Mouse (Mus musculus) liver, embryonic 11.5 days (tissue): ENCODE measurements at regions not wholly inside any gene's neighbourhood (a gene's known extent, or its start where the extent isn't known, plus 50 kb on each side); places are given as distances from the start of the nearest gene placed in this dataset.

ENCODE experiments used
- ATAC-seq: fragments of 200-750 bp; cut with Nextera tagmentation; replicated peaks from 2 replicates; pipeline ENCODE4 v1.8.0; 2017; ENCODE audit warnings: moderate number of reproducible peaks, mild to moderate bottlenecking, moderate TSS enrichment, moderate library complexity; ENCODE audit not compliant: low FRiP score
- DNase-seq: peaks from one replicate; pipeline ENCODE4 v3.0.0-alpha.2; 2017; ENCODE audit warnings: low spot score
- H3K27ac ChIP-seq: fragments of 300-500 bp; sonication (generic); 2 replicates; pipeline ENCODE4 v1.5.1; 2014; ENCODE audit warnings: mild to moderate bottlenecking, low read depth, low read length, control low read depth
- H3K27me3 ChIP-seq: fragments of 300-500 bp; sonication (generic); replicated peaks from 2 replicates; pipeline ENCODE4 v1.6.1; 2014; ENCODE audit warnings: low read length, mixed read lengths; ENCODE audit not compliant: control insufficient read depth, insufficient read depth
- H3K36me3 ChIP-seq: fragments of 300-500 bp; sonication (generic); 2 replicates; pipeline ENCODE4 v1.6.1; 2014; ENCODE audit warnings: mild to moderate bottlenecking, low read length, moderate library complexity, mixed read lengths; ENCODE audit not compliant: control insufficient read depth, insufficient read depth
- H3K4me1 ChIP-seq: fragments of 300-500 bp; sonication (generic); replicated peaks from 2 replicates; pipeline ENCODE4 v1.6.1; 2014; ENCODE audit warnings: low read length, mixed read lengths; ENCODE audit not compliant: control insufficient read depth, insufficient read depth
- H3K4me2 ChIP-seq: fragments of 300-500 bp; sonication (generic); 2 replicates; pipeline ENCODE4 v1.6.1; 2014; ENCODE audit warnings: mild to moderate bottlenecking, control low read depth, moderate library complexity
- H3K4me3 ChIP-seq: fragments of 300-500 bp; sonication (generic); 2 replicates; pipeline ENCODE4 v1.5.1; 2014; ENCODE audit warnings: low read depth, low read length, control low read depth
- H3K9ac ChIP-seq: fragments of 300-500 bp; sonication (generic); 2 replicates; pipeline ENCODE4 v1.6.1; 2014; ENCODE audit warnings: low read depth, low read length, control low read depth
- H3K9me3 ChIP-seq: fragments of 300-500 bp; sonication (generic); 2 replicates; pipeline ENCODE4 v1.6.1; 2016; ENCODE audit warnings: low read length, inconsistent platforms, mixed read lengths; ENCODE audit not compliant: control insufficient read depth
- WGBS: fragments of 180-500 bp; shearing (Covaris S2); extraction: QIAGEN DNeasy Blood & Tissue Kit; methylation state at CpG from one replicate; pipeline ENCODE4 v1.1.7; 2014; 5-methylcytosine and 5-hydroxymethylcytosine counted together

DNA sequence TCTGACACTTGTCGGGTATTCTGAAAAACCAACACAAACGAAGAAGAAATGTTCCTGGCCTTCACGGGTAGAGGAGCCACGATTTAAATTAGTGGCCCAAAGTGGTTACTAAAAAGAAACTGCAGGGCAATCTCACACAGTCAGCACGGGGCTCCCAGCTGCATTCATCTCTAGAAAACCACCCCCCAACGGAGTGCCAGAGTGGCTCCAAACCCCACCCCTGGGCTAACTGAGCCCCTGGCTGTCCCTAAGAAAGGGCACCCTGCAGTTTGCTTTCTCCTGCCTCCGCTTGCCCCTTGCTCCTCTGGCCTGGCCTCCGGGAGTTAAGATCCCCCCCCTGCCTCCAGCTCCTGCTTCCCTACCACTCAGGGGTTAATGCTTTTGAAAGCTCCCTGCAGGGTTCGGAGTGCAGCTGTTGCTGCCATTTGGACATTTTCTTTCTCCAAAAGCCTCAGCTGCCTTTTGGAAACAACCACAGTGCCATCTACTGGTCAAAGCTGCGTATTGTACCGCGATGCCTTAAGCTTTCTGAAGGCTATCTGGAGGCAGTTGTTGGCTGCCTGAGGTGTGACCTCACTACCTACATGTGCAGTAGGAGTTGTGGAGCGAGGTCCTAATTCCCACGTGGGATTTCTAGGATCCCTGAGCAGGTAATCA, 92.9 kb upstream of the Castor2 start:
- H3K27me3 ChIP-seq, result no peaks in the 10 kb centered on the region; the same call in 1 of the 2 replicates
- H3K36me3 ChIP-seq, result no peaks in the 10 kb centered on the region
- peak overlapping the region; percentile 51 for H3K4me2 ChIP-seq
- no peak overlapping the region for H3K27ac ChIP-seq
- no peak overlapping the region for H3K9ac ChIP-seq
- H3K4me3 ChIP-seq, result no peak overlapping the region
- no peaks in the 10 kb centered on the region for H3K9me3 ChIP-seq
- 9% methylated on average over 14 of the region's 14 CpGs for WGBS
- 0 out of 2 replicates have a peak, but pooled peaks cover 2% of the 10 kb centered on the region for H3K4me1 ChIP-seq
- ATAC-seq, result peak; percentile 76
- DNase-seq, result peak; percentile 67

DNA sequence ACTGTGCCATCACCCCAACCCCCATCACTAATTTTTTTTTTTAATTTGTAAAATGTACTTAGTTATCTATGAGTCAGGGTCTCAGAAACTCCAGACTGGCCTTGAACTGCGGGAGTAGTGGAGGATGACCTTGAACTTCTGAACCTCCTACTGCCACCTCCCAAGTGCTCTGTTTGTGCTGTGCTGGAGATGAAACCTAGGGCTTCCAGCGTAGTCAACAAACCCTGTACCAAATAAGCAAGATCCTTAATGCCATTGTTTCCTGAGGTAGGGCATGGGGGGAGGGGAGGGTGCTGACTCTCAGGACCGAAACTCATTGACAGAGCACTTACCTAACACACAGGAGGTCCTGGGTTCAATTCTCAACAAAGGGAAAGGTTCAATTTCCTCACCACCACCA, 93.5 kb upstream of the Castor2 start:
- ATAC-seq (no peak), DNase-seq (no peak)
- no peaks in the 10 kb centered on the region; the same call in 1 of the 2 replicates for H3K27me3 ChIP-seq
- no peak overlapping the region for H3K4me3 ChIP-seq
- 58% methylated on average over 3 of the region's 3 CpGs for WGBS
- H3K4me1 ChIP-seq, result 0 out of 2 replicates have a peak, but pooled peaks cover 2% of the 10 kb centered on the region
- H3K9me3 ChIP-seq, result no peaks in the 10 kb centered on the region
- no peak overlapping the region for H3K9ac ChIP-seq
- H3K27ac ChIP-seq, result no peak overlapping the region
- no peak overlapping the region for H3K4me2 ChIP-seq
- no peaks in the 10 kb centered on the region for H3K36me3 ChIP-seq

DNA sequence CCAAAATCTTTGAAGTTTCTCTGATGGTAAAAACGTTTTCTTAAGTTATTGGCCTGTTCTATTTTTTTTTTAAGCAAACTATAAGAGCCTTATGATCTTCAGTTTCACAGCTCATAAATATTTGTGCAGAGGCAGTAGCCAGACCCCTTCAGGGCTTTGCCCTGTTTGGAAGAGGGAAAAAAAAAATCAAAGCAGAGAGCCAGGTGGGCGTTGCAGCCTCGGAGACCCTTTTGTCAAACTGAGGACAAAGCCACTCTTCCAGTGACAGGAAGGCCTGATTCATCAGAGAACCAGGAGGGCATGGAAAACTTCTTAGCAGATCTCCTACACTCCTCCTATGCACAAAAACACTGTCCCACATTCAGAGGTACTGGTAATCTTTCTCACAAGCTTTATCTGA, 99.4 kb upstream of the Castor2 start:
- 37% methylated on average over 3 of the region's 3 CpGs for WGBS
- no peak for ATAC-seq

DNA sequence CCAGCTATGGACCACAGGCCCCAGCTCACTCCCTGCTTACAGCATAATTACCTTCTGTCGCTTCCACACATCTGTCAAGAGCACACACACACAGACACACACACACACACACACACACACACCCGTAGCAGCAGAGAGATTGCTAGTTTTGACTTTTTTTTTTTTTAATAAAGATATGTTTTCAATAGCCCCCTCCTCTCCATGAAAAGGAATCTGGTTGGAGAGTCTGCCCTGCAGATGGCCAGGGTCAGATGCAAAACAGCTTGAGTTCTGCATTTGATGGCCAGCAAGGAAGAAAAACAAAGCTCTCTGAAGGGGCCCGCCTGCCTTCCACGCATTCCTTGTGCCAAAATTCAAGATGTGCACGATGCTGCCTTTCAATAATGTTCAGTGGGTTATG, 99.8 kb upstream of the Castor2 start:
- no peak for ATAC-seq
- H3K27ac ChIP-seq, result no peak overlapping the region
- no peaks in the 10 kb centered on the region for H3K36me3 ChIP-seq
- H3K4me3 ChIP-seq, result no peak overlapping the region
- H3K27me3 ChIP-seq, result no peaks in the 10 kb centered on the region
- no peak for DNase-seq
- H3K4me1 ChIP-seq, result no peaks in the 10 kb centered on the region
- H3K4me2 ChIP-seq, result no peak overlapping the region
- WGBS, result 39% methylated on average over 5 of the region's 5 CpGs
- no peaks in the 10 kb centered on the region for H3K9me3 ChIP-seq
- H3K9ac ChIP-seq, result no peak overlapping the region

More for the DNA sequence above, 99.4 kb upstream of the Castor2 start:
- Histone ChIP-seq H3K4me2 (no peak overlapping the region), H3K36me3 (no peaks in the 10 kb centered on the region), H3K9ac (no peak overlapping the region), H3K4me1 (no peaks in the 10 kb centered on the region), H3K27me3 (no peaks in the 10 kb centered on the region), H3K9me3 (no peaks in the 10 kb centered on the region), H3K4me3 (no peak overlapping the region), H3K27ac (no peak overlapping the region)
- no peak for DNase-seq

DNA sequence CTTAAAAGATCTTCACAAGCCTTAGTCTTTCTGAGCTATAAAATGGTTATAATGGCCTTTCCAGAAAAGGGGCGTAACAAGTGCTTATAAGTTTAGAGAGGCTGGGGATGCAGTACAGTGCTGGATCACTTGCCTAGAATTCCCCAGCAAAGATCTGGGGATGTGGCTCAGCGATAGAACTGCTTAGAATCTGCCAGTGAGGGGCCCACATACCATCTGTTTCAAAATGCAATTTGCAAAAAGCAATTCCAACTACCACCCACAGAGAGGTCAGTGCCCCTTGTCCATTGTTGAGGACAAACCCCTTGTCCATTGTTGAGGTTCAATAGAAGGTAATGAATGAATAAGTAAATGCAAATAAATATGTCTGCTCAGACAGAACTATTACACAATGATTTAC, 107.5 kb upstream of the Castor2 start:
- no peak overlapping the region for H3K4me3 ChIP-seq
- H3K9me3 ChIP-seq, result no peaks in the 10 kb centered on the region
- no peaks in the 10 kb centered on the region for H3K27me3 ChIP-seq
- 66% methylated on average over 2 of the region's 2 CpGs for WGBS
- no peaks in the 10 kb centered on the region for H3K4me1 ChIP-seq
- no peaks in the 10 kb centered on the region for H3K36me3 ChIP-seq
- no peak overlapping the region for H3K4me2 ChIP-seq
- DNase-seq (no peak), ATAC-seq (no peak)
- H3K9ac ChIP-seq, result no peak overlapping the region
- no peak overlapping the region for H3K27ac ChIP-seq

DNA sequence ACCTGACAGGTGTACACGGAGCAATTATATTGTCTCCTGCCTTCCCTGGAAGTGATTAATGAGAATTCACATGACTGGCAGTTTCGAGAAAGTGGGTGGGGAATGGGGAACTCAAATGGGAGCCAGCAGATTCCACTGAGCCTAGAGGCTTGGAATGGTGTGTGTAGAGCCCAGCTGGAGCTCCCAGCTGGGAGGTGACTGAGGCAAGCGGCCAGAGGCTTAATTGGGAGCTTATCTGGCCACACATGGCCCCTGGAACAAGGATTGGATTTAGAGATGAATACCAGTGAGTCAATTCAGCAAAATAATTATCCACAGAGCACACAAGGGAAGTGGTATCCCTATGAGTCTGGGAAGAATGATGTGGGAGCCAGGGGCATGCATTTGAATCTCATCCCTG, 108.0 kb upstream of the Castor2 start:
- Histone ChIP-seq H3K9ac (no peak overlapping the region), H3K9me3 (no peaks in the 10 kb centered on the region), H3K4me1 (no peaks in the 10 kb centered on the region), H3K27me3 (no peaks in the 10 kb centered on the region), H3K27ac (no peak overlapping the region), H3K36me3 (no peaks in the 10 kb centered on the region), H3K4me3 (no peak overlapping the region), H3K4me2 (no peak overlapping the region)
- ATAC-seq (no peak), DNase-seq (no peak)
- WGBS, result 40% methylated on average over 3 of the region's 3 CpGs

DNA sequence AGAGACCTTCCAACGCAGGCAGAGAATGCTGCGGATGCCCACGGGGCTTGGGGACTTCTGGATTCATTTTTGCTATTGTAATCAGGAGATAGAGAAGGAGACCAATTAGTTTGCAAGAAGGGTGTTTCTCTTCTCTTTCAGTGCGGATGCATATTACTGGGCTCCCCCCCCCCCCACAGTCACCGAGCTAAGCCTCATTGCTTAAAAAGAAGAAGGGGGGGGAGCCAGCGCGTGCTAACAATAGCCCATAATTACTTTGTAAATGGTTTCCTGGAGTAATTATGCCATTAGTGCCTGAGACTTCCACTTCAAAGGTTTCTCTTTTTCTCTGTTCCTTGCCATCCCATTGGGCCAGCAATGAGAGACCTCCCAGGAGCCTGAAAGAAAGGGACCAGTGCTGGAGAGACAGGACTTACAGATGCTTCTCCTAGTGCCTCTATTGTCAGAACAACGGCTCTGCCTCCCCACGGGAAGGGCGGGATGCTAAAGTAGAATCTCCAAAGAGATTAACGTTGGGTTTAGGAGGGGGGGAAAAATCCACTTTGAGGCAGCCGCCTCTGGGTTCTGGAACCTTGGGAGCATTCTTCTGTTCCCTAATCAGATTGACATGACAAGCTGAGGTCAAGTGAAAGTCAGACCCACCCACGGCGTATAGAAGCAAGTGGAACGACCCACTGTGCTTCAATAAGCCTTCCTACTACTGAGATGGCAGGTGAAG, 116.1 kb upstream of the Castor2 start:
- Histone ChIP-seq H3K9me3 (no peaks in the 10 kb centered on the region), H3K4me3 (no peak overlapping the region), H3K4me2 (no peak overlapping the region), H3K4me1 (no peaks in the 10 kb centered on the region), H3K36me3 (no peaks in the 10 kb centered on the region), H3K27me3 (no peaks in the 10 kb centered on the region), H3K27ac (no peak overlapping the region), H3K9ac (no peak overlapping the region)
- WGBS, result 10% methylated on average over 15 of the region's 15 CpGs
- ATAC-seq (no peak), DNase-seq (no peak)

DNA sequence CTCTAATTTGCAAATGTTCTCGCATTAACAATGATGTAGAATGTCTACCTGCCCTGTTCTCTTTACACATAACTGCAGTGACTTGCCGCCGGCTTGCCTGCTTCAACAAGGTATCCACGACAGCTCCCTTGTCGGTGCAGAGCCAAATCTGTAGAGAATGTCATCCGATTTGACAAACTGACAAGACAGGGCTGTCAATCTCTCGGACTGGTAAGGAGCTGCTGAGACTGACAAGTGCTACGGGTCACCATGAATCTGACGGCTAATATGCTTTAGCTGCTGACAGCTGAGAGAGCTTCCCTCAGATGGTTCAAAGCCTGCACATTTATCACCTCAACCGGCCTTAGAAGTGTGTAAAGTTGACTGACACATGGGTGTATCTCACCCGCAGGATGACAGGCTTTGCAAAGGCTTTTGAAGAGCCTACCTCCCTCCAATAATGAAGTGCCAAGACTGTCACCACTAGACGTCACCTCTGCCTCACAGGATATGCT, 129.0 kb upstream of the Castor2 start:
- ATAC-seq (no peak), DNase-seq (no peak)
- no peak overlapping the region for H3K27ac ChIP-seq
- H3K4me1 ChIP-seq, result no peaks in the 10 kb centered on the region
- WGBS, result 75% methylated on average over 12 of the region's 12 CpGs
- H3K4me3 ChIP-seq, result no peak overlapping the region
- H3K4me2 ChIP-seq, result no peak overlapping the region
- no peaks in the 10 kb centered on the region for H3K36me3 ChIP-seq
- H3K9me3 ChIP-seq, result 0 out of 2 replicates have a peak, but pooled peaks cover 4% of the 10 kb centered on the region
- no peaks in the 10 kb centered on the region for H3K27me3 ChIP-seq
- no peak overlapping the region for H3K9ac ChIP-seq

DNA sequence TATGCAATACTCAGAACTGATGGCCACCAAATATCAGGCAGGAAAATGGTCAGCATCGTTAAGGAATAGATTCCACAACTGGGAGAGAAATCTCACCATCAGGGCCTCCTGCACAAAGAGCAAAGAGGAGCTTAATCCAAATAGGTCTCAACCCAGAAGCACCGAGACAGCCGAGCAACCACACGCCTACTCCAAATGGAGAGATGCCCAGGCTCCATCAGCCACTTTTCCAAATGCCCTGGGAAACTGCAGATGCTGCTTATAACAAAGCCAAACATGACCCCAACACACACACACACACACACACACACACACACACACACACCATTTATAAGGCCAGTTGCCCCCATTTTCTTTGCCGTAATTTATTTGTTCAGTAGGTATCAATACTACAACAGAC, 136.2 kb upstream of the Castor2 start:
- ATAC-seq (no peak), DNase-seq (no peak)
- H3K27me3 ChIP-seq, result no peaks in the 10 kb centered on the region
- 0 out of 2 replicates have a peak, but pooled peaks cover 4% of the 10 kb centered on the region for H3K9me3 ChIP-seq
- 85% methylated on average over 5 of the region's 5 CpGs for WGBS
- no peak overlapping the region for H3K4me3 ChIP-seq
- no peaks in the 10 kb centered on the region for H3K4me1 ChIP-seq
- no peaks in the 10 kb centered on the region for H3K36me3 ChIP-seq
- no peak overlapping the region for H3K4me2 ChIP-seq
- no peak overlapping the region for H3K9ac ChIP-seq
- H3K27ac ChIP-seq, result no peak overlapping the region
